20 mouse cellular contexts compared by ENCODE assay signal in the genomic region with DNA sequence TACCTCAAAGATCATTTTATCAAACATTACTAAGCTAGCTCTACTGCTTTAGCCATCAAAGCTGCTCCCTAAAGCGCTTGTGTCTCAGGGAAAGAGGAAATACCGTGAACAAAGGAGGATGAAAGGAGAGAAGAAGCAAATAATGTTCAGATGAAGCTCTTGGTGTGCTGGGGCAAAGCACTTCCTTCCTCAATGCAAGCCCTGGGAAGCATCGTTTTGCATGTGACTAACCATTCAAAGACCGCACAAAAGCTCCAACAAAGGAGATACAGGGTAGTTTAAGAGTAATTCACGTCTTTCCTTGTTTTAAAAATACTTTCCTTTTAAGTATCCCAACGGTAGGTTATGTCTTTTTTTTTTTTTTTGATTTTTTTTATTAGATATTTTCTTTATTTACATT.
"Had no signal": no experiment of that assay in that cellular context is flagged by ENCODE, and none has a peak within 500 bp of the region (broad histone marks: within the 10 kb centered on the region; RNA-seq: fewer than 3 reads in every experiment).

No protein-coding gene starts in this region.

- H3K9me3 ChIP-seq: liver, embryonic 13.5 days; stomach, embryonic 15.5 days had no signal

- H3K27me3 ChIP-seq: liver, embryonic 13.5 days; midbrain, embryonic 12.5 days; midbrain, embryonic 15.5 days; neural tube, embryonic 12.5 days; neural tube, embryonic 15.5 days; stomach, embryonic 15.5 days had no signal

- H3K27ac ChIP-seq: kidney, postnatal 0 days; layer of hippocampus, adult 2 months; left cerebral cortex, adult 2 months; liver, embryonic 13.5 days; midbrain, embryonic 12.5 days; midbrain, embryonic 15.5 days; neural tube, embryonic 12.5 days; neural tube, embryonic 15.5 days; stomach, embryonic 15.5 days had no signal

- ATAC-seq: midbrain, embryonic 15.5 days had no signal

- DNase-seq: kidney, adult 2 months; kidney, postnatal 25 days; layer of hippocampus, adult 9-11 months; liver, embryonic 13.5 days; lung, adult 2 months; lung, postnatal 14 days; lung, postnatal 4 days; retina, postnatal 1 day; right cerebral cortex, postnatal 25 days; spleen, adult 18-20 months; thymus, postnatal 14 days; thymus, postnatal 4 days had no signal

- H3K4me3 ChIP-seq: layer of hippocampus, adult 2 months; left cerebral cortex, adult 2 months; liver, embryonic 13.5 days; midbrain, embryonic 12.5 days; midbrain, embryonic 15.5 days; neural tube, embryonic 12.5 days; neural tube, embryonic 15.5 days; stomach, embryonic 15.5 days had no signal

- H3K4me1 ChIP-seq: liver, embryonic 13.5 days; midbrain, embryonic 12.5 days; midbrain, embryonic 15.5 days; neural tube, embryonic 12.5 days; neural tube, embryonic 15.5 days; stomach, embryonic 15.5 days had no signal

- H3K9ac ChIP-seq: liver, embryonic 13.5 days; midbrain, embryonic 12.5 days; midbrain, embryonic 15.5 days; neural tube, embryonic 12.5 days; neural tube, embryonic 15.5 days; stomach, embryonic 15.5 days had no signal
